Mouse (Mus musculus): ENCODE results near the gene Ap1b1. TPM values are rescaled to one million over a fixed set of nuclear protein-coding genes. Genes with fewer than 3 reads are reported as not detected.

Ap1b1 gene
- polyA plus RNA-seq, 1 experiment from 2014 or later, result 91.7 TPM

GRCm38 (mm10) chr11:5054874-5055273 lies 68.2 kb downstream of the Ap1b1 start:
- DNase-seq (ENCODE audit: low spot score), result no peak
- H3K36me3 ChIP-seq (replicated peaks; ENCODE audit: control insufficient read depth, insufficient read depth), result no peaks in the 10 kb centered on the region
- H3K4me3 ChIP-seq (replicated peaks; ENCODE audit: low read length), result no peak overlapping the region
- H3K9ac ChIP-seq, result no peak overlapping the region
- 68% methylated on average over 6 of the region's 6 CpGs for WGBS
- H3K27ac ChIP-seq, result no peak overlapping the region
- H3K4me1 ChIP-seq (replicated peaks; ENCODE audit: control insufficient read depth, insufficient read depth, low read length), result peaks cover 9% of the 10 kb centered on the region; the same call in 1 of the 2 replicates
- H3K4me2 ChIP-seq (replicated peaks), result no peak overlapping the region
- no peak for ATAC-seq (ENCODE audit: low FRiP score)
- no peaks in the 10 kb centered on the region for H3K9me3 ChIP-seq (ENCODE audit: control insufficient read depth, low read length)
- H3K27me3 ChIP-seq (ENCODE audit: control insufficient read depth, insufficient read depth, low read length), result peaks cover 42% of the 10 kb centered on the region

GRCm38 (mm10) chr11:5055945-5056938 lies 69.6 kb downstream of the Ap1b1 start:
- peaks cover 56% of the 10 kb centered on the region for H3K27me3 ChIP-seq (ENCODE audit: control insufficient read depth, insufficient read depth, low read length)
- peaks cover 13% of the 10 kb centered on the region for H3K4me1 ChIP-seq (replicated peaks; ENCODE audit: control insufficient read depth, insufficient read depth, low read length)
- no peak for DNase-seq (ENCODE audit: low spot score)
- ATAC-seq (ENCODE audit: low FRiP score), result no peak
- H3K9ac ChIP-seq, result no peak overlapping the region
- H3K4me2 ChIP-seq (replicated peaks), result no peak overlapping the region
- WGBS, result 23% methylated on average over 23 of the region's 23 CpGs
- H3K27ac ChIP-seq, result no peak overlapping the region
- peaks cover 4% of the 10 kb centered on the region for H3K36me3 ChIP-seq (replicated peaks; ENCODE audit: control insufficient read depth, insufficient read depth)
- no peaks in the 10 kb centered on the region for H3K9me3 ChIP-seq (ENCODE audit: control insufficient read depth, low read length)
- no peak overlapping the region for H3K4me3 ChIP-seq (replicated peaks; ENCODE audit: low read length)

GRCm38 (mm10) chr11:5057064-5057463 lies 70.4 kb downstream of the Ap1b1 start:
- Histone ChIP-seq H3K4me2 (replicated peaks) (no peak overlapping the region), H3K27ac (no peak overlapping the region), H3K4me1 (replicated peaks; ENCODE audit: control insufficient read depth, insufficient read depth, low read length) (peaks cover 21% of the 10 kb centered on the region), H3K9me3 (ENCODE audit: control insufficient read depth, low read length) (no peaks in the 10 kb centered on the region), H3K36me3 (replicated peaks; ENCODE audit: control insufficient read depth, insufficient read depth) (peaks cover 4% of the 10 kb centered on the region), H3K9ac (no peak overlapping the region), H3K4me3 (replicated peaks; ENCODE audit: low read length) (no peak overlapping the region), H3K27me3 (ENCODE audit: control insufficient read depth, insufficient read depth, low read length) (peaks cover 64% of the 10 kb centered on the region)
- no peak for ATAC-seq (ENCODE audit: low FRiP score)
- no peak for DNase-seq (ENCODE audit: low spot score)
- WGBS, result 48% methylated on average over 8 of the region's 8 CpGs

- no peaks in the 10 kb centered on the region for H3K9me3 ChIP-seq (ENCODE audit: control insufficient read depth, low read length)
- peak overlapping the region; percentile 24; the same call in 1 of the 2 replicates for H3K9ac ChIP-seq
- H3K27me3 ChIP-seq (ENCODE audit: control insufficient read depth, insufficient read depth, low read length), result peaks cover 68% of the 10 kb centered on the region
- H3K4me2 ChIP-seq (replicated peaks), result peak overlapping the region; percentile 54
- peak overlapping the region; percentile 34 for H3K4me3 ChIP-seq (replicated peaks; ENCODE audit: low read length)
- no peak overlapping the region for H3K27ac ChIP-seq
- H3K4me1 ChIP-seq (replicated peaks; ENCODE audit: control insufficient read depth, insufficient read depth, low read length), result peaks cover 26% of the 10 kb centered on the region
- peaks cover 4% of the 10 kb centered on the region for H3K36me3 ChIP-seq (replicated peaks; ENCODE audit: control insufficient read depth, insufficient read depth)
- no peak for ATAC-seq (ENCODE audit: low FRiP score)
- DNase-seq (ENCODE audit: low spot score), result no peak
- 12% methylated on average over 8 of the region's 8 CpGs for WGBS
Measured at GRCm38 (mm10) chr11:5057541-5057855, 70.9 kb downstream of the Ap1b1 start.

GRCm38 (mm10) chr11:5057856-5058641 lies 71.4 kb downstream of the Ap1b1 start, which contains the start of gene Rasl10a:
Gene Rasl10a (plus strand): TSS chr11:5058128.
- Histone ChIP-seq H3K4me2 (replicated peaks) (peak within 1 kb of the TSS; percentile 54), H3K27me3 (ENCODE audit: control insufficient read depth, insufficient read depth, low read length) (peaks cover 74% of the 10 kb centered on the region), H3K9me3 (ENCODE audit: control insufficient read depth, low read length) (no peaks in the 10 kb centered on the region), H3K4me3 (replicated peaks; ENCODE audit: low read length) (peak within 1 kb of the TSS; percentile 34), H3K36me3 (replicated peaks; ENCODE audit: control insufficient read depth, insufficient read depth) (peaks cover 4% of the 10 kb centered on the region), H3K4me1 (replicated peaks; ENCODE audit: control insufficient read depth, insufficient read depth, low read length) (peaks cover 31% of the 10 kb centered on the region), H3K9ac (peak within 1 kb of the TSS; percentile 24), H3K27ac (no peak within 1 kb of the TSS)
- DNase-seq (ENCODE audit: low spot score) (no peak), ATAC-seq (ENCODE audit: low FRiP score) (no peak)
- 3% methylated on average over 70 of the region's 77 CpGs for WGBS

GRCm38 (mm10) chr11:5058783-5059182 lies 72.2 kb downstream of the Ap1b1 start:
- DNase-seq (ENCODE audit: low spot score) (no peak), ATAC-seq (ENCODE audit: low FRiP score) (no peak)
- Histone ChIP-seq H3K9me3 (ENCODE audit: control insufficient read depth, low read length) (no peaks in the 10 kb centered on the region), H3K4me2 (replicated peaks) (no peak overlapping the region), H3K4me1 (replicated peaks; ENCODE audit: control insufficient read depth, insufficient read depth, low read length) (peaks cover 37% of the 10 kb centered on the region), H3K9ac (no peak overlapping the region), H3K36me3 (replicated peaks; ENCODE audit: control insufficient read depth, insufficient read depth) (peaks cover 4% of the 10 kb centered on the region), H3K27me3 (ENCODE audit: control insufficient read depth, insufficient read depth, low read length) (peaks cover 81% of the 10 kb centered on the region), H3K27ac (no peak overlapping the region), H3K4me3 (replicated peaks; ENCODE audit: low read length) (no peak overlapping the region)
- 40% methylated on average over 9 of the region's 9 CpGs for WGBS

- DNase-seq (ENCODE audit: low spot score), result no peak
- H3K4me1 ChIP-seq (replicated peaks; ENCODE audit: control insufficient read depth, insufficient read depth, low read length), result peaks cover 41% of the 10 kb centered on the region
Measured at GRCm38 (mm10) chr11:5059230-5059629, 72.6 kb downstream of the Ap1b1 start.

GRCm38 (mm10) chr11:5059704-5060156 lies 73.1 kb downstream of the Ap1b1 start:
- H3K4me3 ChIP-seq (replicated peaks; ENCODE audit: low read length), result no peak overlapping the region

More at GRCm38 (mm10) chr11:5059230-5059629, 72.6 kb downstream of the Ap1b1 start:
- no peak overlapping the region for H3K27ac ChIP-seq
- H3K9me3 ChIP-seq (ENCODE audit: control insufficient read depth, low read length), result no peaks in the 10 kb centered on the region
- no peak for ATAC-seq (ENCODE audit: low FRiP score)
- peaks cover 85% of the 10 kb centered on the region for H3K27me3 ChIP-seq (ENCODE audit: control insufficient read depth, insufficient read depth, low read length)
- no peak overlapping the region for H3K9ac ChIP-seq
- H3K4me3 ChIP-seq (replicated peaks; ENCODE audit: low read length), result no peak overlapping the region
- H3K4me2 ChIP-seq (replicated peaks), result no peak overlapping the region
- peaks cover 4% of the 10 kb centered on the region for H3K36me3 ChIP-seq (replicated peaks; ENCODE audit: control insufficient read depth, insufficient read depth)
- WGBS, result 22% methylated on average over 14 of the region's 14 CpGs

More at GRCm38 (mm10) chr11:5059704-5060156, 73.1 kb downstream of the Ap1b1 start:
- H3K4me2 ChIP-seq (replicated peaks), result no peak overlapping the region
- H3K9ac ChIP-seq, result no peak overlapping the region
- H3K27ac ChIP-seq, result no peak overlapping the region
- H3K36me3 ChIP-seq (replicated peaks; ENCODE audit: control insufficient read depth, insufficient read depth), result peaks cover 4% of the 10 kb centered on the region
- ATAC-seq (ENCODE audit: low FRiP score) (no peak), DNase-seq (ENCODE audit: low spot score) (no peak)
- H3K9me3 ChIP-seq (ENCODE audit: control insufficient read depth, low read length), result no peaks in the 10 kb centered on the region
- 9% methylated on average over 27 of the region's 27 CpGs for WGBS
- peaks cover 46% of the 10 kb centered on the region for H3K4me1 ChIP-seq (replicated peaks; ENCODE audit: control insufficient read depth, insufficient read depth, low read length)
- peaks cover 90% of the 10 kb centered on the region for H3K27me3 ChIP-seq (ENCODE audit: control insufficient read depth, insufficient read depth, low read length)
